Mouse (Mus musculus) right cerebral cortex, postnatal 10 days (tissue): ENCODE data around the gene Zfp667.
"Not testable (repeated sequence)": the region's sequence is repeated elsewhere in the genome, so short reads cannot be mapped to it uniquely, and the experiment has no call there.

Experiments
- DNase-seq, 2 experiments: peaks; one replicate each; pipeline ENCODE4 v3.0.0; 2021; ENCODE audit warnings: low spot score in 2 of 2

Zfp667 gene

GRCm38 (mm10) chr7:6285842-6286705, at the start of gene Zfp667:
Gene Zfp667, plus strand, starts transcription at chr7:6286579.
- peak; percentile 99 for DNase-seq

- no peak for DNase-seq
Measured at GRCm38 (mm10) chr7:6239787-6240186, 46.6 kb upstream of the Zfp667 start.

- DNase-seq: peak; percentile 20 to 36
Measured at GRCm38 (mm10) chr7:6240841-6241425, 45.4 kb upstream of the Zfp667 start.

GRCm38 (mm10) chr7:6244361-6245292, 41.8 kb upstream of the Zfp667 start:
- no peak for DNase-seq

GRCm38 (mm10) chr7:6252410-6252809, 34.0 kb upstream of the Zfp667 start, which contains the start of gene Epp13:
Gene Epp13, plus strand, starts transcription at chr7:6252710.
- no peak for DNase-seq

- no peak for DNase-seq
Measured at GRCm38 (mm10) chr7:6254451-6254850, 31.9 kb upstream of the Zfp667 start.

GRCm38 (mm10) chr7:6257386-6257785, 29.0 kb upstream of the Zfp667 start:
- DNase-seq: no peak

- no peak for DNase-seq
Measured at GRCm38 (mm10) chr7:6258232-6259220, 27.9 kb upstream of the Zfp667 start.

- not testable (repeated sequence) for DNase-seq
Measured at GRCm38 (mm10) chr7:6260004-6260403, 26.4 kb upstream of the Zfp667 start.

GRCm38 (mm10) chr7:6262120-6262519, 24.3 kb upstream of the Zfp667 start:
- DNase-seq: no peak

GRCm38 (mm10) chr7:6262984-6263383, 23.4 kb upstream of the Zfp667 start:
- no peak for DNase-seq

- peak in 1 of 2 experiments; percentile 23 for DNase-seq
Measured at GRCm38 (mm10) chr7:6265695-6266094, 20.7 kb upstream of the Zfp667 start.

- DNase-seq: no peak
Measured at GRCm38 (mm10) chr7:6277906-6278305, 8.5 kb upstream of the Zfp667 start.

GRCm38 (mm10) chr7:6282749-6283148, 3.6 kb upstream of the Zfp667 start:
- peak; percentile 89 to 91 for DNase-seq

- peak; percentile 90 to 92 for DNase-seq
Measured at GRCm38 (mm10) chr7:6283451-6284075, 2.8 kb upstream of the Zfp667 start.

- peak in 1 of 2 experiments; percentile 37 for DNase-seq
Measured at GRCm38 (mm10) chr7:6284442-6285012, 1.9 kb upstream of the Zfp667 start.

GRCm38 (mm10) chr7:6285366-6285765, 1.0 kb upstream of the Zfp667 start:
- DNase-seq: no peak

GRCm38 (mm10) chr7:6286921-6287531, 647 bp downstream of the Zfp667 start:
- peak; percentile 46 to 75 for DNase-seq

- DNase-seq: not testable (repeated sequence)
Measured at GRCm38 (mm10) chr7:6291121-6291520, 4.7 kb downstream of the Zfp667 start.
